Mouse (Mus musculus): ENCODE data around the gene Tnpo2.

DNA sequence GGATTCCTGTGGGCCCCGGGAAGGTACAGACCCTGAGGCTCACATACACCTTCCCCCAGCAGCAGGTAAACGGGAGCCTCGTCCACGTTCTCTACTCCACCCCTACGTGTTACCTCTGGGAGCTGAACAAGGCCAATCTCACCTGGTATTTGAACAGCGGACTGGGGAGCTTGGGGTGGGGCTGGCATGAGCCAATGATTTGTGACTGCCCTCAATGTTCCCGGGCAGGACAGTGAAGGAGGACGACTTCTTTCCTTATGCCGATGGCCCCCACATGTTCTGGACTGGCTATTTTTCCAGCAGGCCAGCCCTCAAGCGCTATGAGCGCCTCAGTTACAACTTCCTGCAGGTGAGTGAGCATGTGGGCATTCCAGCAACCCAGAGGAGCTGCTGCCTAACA is 54.1 kb downstream of the Tnpo2 start:
- no peak for TF ChIP-seq CTCF (IDR thresholded peaks at IDR 0.05; ENCODE audit: low read depth)
- TF ChIP-seq EP300 (IDR thresholded peaks at IDR 0.05; ENCODE audit: low read depth), result no peak

Measured in liver, postnatal 0 days (tissue).